Mouse (Mus musculus) mouse embryonic stem cell (cell line): Measurements from ENCODE around the gene Egflam.

Experiments
- in situ Hi-C, 2 experiments: fragments of 300-500 bp; cut with MboI; formaldehyde crosslinking; loops; 1 replicate in 1 of 2; 3 replicates in 1 of 2; pipeline ENCODE4 v1.14.3; 2019 to 2020; ENCODE audit warnings: low sequenced_read_pairs in 2 of 2, low pct_unique_long_range_greater_than_20kb in 1 of 2, mixed read lengths in 1 of 2; ENCODE audit not compliant: unreplicated experiment in 1 of 2

Egflam gene

GRCm38 (mm10) chr15:7397818-7398608 is at the start of gene Egflam:
TSS of gene Egflam (minus strand) at chr15:7398395.
- in situ Hi-C loops: no loop called here

DNA sequence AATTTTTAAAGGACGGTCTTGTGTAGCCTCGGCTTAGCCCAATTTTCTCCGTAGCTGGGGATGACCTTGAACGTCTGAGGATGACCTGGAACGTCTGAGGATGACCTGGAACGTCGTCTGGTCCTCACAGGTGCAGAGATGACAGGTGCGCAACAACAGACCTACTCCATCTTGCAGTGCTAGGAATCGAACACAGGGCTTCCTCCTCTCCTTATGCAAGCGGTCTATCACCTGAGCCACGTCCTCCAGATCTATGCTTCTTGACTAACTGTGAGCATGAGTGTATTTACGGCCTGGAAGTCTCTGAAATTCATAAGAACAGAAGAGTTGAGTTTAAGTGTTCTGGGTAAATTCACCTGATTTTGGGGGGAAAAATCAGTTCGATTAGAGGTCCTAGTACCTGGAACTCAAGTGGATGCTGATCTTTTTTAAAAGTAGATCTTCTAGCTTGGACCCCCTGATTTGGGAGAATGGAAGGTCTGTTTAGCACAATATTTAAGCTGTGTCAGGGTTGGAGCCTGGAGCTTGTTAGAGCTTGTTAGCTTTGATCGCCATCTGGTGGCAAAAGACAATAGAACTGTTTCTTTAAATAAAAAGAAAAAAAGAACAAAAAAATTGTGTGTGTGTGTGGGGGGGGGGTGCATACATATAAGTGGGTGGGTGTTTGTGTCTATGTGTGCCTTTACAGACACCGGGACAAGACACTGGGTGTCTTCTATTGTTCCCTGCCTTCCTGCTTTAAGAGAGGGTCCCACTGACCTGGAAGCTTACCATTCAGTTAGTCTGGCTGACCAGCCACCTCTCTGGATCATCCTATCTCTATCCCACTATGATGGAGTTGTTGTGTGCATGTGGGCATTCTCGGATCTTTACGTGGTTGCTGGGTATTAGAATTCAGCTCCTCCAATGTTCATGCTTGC is 45.5 kb upstream of the Egflam start:
- in situ Hi-C loops: loop anchor here in 1 of 2 experiments (25.0 kb wide), 1 partner anchor 531 kb away; no protein-coding TSS in a partner anchor

- in situ Hi-C loops: loop anchor here in 1 of 2 experiments (25.0 kb wide), 1 partner anchor 530 kb away; no protein-coding TSS in a partner anchor
Observed at GRCm38 (mm10) chr15:7442148-7443100, 44.2 kb upstream of the Egflam start.

DNA sequence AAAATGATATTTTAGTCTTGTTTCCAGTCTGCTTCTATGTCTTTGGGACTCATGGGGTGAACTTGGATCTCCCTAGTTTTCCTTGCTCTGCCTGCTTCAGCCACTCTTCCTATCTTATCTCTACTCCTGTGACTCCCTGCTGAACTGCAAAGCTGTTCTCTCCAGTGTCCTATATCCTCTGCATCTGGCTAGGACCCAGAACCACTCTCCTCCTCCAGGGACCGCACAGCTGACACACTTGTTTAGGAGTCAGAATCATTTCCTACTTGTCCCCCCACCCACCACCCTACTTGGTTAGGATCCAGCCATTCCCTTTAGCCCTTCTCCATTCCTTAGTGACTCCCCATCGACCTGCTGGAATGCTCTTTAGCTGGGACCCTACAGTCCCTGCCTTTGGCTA is 26.1 kb upstream of the Egflam start:
- in situ Hi-C loops: no loop called here

DNA sequence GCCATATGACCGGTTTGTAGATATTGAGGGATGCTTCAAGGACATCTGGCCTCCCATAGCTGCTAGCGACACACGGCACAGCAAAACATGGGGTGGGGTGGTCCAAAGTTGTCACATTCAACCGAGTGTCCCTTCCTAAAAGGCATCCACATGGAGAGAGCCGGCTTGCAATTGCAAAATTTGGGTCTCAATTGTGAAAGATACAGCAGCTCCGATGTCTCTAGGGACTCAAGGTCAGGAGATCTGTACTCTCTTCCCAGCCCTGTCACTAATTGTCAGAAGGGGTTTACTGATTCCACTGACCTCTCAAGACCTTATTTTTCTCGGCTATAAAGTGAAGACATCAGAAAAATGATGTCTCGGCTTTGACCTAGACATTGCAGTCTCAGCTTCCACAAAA is 6.3 kb upstream of the Egflam start:
- in situ Hi-C loops: no loop called here

GRCm38 (mm10) chr15:7398609-7399540 is 680 bp upstream of the Egflam start:
- in situ Hi-C loops: no loop called here

DNA sequence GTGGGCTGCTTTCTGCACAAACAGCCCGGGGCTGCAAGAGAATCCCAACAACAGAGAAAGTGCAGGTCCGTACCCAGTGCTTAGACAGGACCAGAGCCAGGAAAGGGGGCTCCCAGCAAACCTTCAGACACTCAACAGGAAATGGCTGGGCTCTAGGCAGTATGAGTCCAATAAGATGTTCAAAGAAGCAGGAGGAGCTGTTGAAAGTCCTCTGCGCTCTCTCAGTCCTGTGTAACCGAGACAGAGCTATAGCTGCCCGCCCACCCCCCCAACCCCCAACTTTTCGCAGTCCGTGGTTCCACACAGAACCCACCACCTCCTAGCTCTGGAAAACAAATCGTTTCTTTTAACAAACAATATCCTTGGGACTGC is 763 bp downstream of the Egflam start:
- in situ Hi-C loops: no loop called here

GRCm38 (mm10) chr15:7383349-7383748 is 14.8 kb downstream of the Egflam start:
- in situ Hi-C loops: no loop called here

DNA sequence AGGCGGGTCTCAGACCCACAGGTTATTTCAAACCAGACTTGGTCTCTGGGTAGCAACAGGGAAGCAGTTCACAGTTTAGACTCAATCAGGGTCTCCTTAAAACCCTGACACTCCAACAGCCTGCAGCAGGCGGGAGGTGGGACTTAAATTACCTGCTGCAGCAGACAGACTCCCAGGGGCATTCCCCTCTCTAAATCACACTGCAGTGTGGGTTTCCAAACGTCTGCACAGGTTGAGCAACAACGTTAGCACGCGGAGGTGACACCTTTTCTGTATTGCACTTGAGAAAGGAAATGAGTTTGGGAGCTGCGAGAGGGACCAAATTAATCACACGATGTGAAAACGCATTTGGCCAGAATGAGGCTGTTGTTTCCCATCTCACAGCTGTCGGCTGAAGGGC is 15.7 kb downstream of the Egflam start:
- in situ Hi-C loops: no loop called here

GRCm38 (mm10) chr15:7352635-7353051 is 45.6 kb downstream of the Egflam start:
- in situ Hi-C loops: no loop called here

GRCm38 (mm10) chr15:7340703-7341309 is 57.4 kb downstream of the Egflam start:
- in situ Hi-C loops: no loop called here

DNA sequence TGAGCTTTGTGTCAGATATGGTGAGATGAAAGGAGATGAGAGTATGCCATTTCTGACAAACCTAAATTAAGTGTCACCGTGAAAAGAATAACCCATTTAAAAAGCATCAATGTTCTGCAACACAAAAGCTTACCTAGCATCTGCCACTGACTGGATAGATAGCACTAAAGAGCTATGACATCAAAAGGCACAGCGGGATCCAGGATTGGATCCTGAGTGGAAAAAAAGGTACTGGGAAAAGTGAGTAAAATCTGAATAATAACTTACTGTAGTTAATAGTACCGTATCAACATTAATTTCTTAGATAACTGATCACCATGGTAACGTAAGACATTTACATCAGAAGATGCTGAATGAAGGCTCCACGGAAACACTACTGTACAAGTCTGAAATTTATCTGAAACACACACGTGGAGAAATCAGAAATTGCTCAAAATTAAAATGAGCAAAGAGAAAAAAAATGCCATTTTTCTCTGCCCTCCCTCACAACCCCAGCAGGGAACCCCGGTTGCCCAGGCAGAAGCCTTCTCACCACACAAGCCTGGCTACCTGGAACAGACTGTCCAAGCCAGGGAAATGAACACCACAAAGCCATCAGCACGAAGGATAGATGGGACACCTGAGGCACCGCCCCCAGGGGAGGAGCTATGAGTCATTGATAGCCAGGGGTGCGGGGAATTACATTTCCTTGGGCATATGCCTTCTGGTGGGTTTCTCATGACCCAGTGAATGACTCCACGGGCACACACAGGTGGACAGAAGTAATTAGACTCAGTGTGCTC is 63.5 kb downstream of the Egflam start:
- in situ Hi-C loops: no loop called here

DNA sequence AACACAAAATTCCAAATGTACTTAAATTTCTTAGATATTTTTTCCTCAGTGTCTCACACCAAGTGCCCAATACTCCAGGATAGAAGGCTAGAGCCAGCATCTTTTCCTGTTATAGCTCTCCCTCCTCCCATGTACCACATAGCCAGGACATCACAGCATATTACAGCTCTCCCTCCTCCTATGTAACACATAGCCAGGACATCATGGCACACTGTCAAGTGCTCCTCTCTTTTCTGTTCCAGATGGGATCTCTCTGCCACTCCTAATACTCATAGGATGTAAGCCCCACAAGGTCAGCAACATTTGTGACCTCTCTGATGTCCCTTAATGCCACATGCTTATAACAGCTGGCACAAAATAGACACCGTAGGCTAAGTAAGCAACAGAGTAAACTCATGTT is 65.3 kb downstream of the Egflam start:
- in situ Hi-C loops: no loop called here

GRCm38 (mm10) chr15:7322599-7323311 is 75.4 kb downstream of the Egflam start:
- in situ Hi-C loops: no loop called here

GRCm38 (mm10) chr15:7320901-7321300 is 77.3 kb downstream of the Egflam start:
- in situ Hi-C loops: no loop called here

- in situ Hi-C loops: no loop called here
Observed at GRCm38 (mm10) chr15:7315539-7315938, 82.7 kb downstream of the Egflam start.
